Mouse (Mus musculus) testis, adult 2 months (tissue): Measurements from ENCODE around the gene Mios.

ENCODE experiments used
- CTCF ChIP-seq: fragments of 200-500 bp; IDR thresholded peaks from 2 replicates; pipeline ENCODE4 v1.5.1; 2012; ENCODE audit warnings: low read depth, mild to moderate bottlenecking, inconsistent platforms, low read length, moderate library complexity; ENCODE audit not compliant: control insufficient read depth, insufficient read depth, insufficient replicate concordance
- POLR2A ChIP-seq: fragments of 200-500 bp; IDR thresholded peaks from 2 replicates; pipeline ENCODE4 v1.6.1; 2012; ENCODE audit warnings: low read depth, mild to moderate bottlenecking, inconsistent platforms, low read length, moderate library complexity; ENCODE audit not compliant: control insufficient read depth

GRCm38 (mm10) chr6:8228596-8228995 lies 19.6 kb downstream of the Mios start:
- TF ChIP-seq POLR2A (no peak), CTCF (no peak)
